Mouse (Mus musculus) hindbrain, embryonic 13.5 days (tissue): Measurements from ENCODE around the gene Zfp287. TPM values are rescaled to one million over a fixed set of nuclear protein-coding genes. Genes with fewer than 3 reads are reported as not detected.

ENCODE experiments used
- ATAC-seq: fragments of 200-750 bp; cut with Nextera tagmentation; 2 replicates; pipeline ENCODE4 v1.8.0; 2017; ENCODE audit warnings: moderate TSS enrichment; ENCODE audit not compliant: low FRiP score
- H3K27ac ChIP-seq: fragments of 300-500 bp; sonication (generic); 2 replicates; pipeline ENCODE4 v1.5.1; 2015; ENCODE audit warnings: inconsistent platforms, mild to moderate bottlenecking, moderate library complexity
- H3K27me3 ChIP-seq: fragments of 300-500 bp; sonication (generic); 2 replicates; pipeline ENCODE4 v1.6.1; 2015; ENCODE audit warnings: mild to moderate bottlenecking, inconsistent platforms
- H3K36me3 ChIP-seq: fragments of 300-500 bp; sonication (generic); 2 replicates; pipeline ENCODE4 v1.6.1; 2015; ENCODE audit warnings: mild to moderate bottlenecking, inconsistent platforms
- H3K4me1 ChIP-seq: fragments of 300-500 bp; sonication (generic); replicated peaks from 2 replicates; pipeline ENCODE4 v1.6.1; 2015; ENCODE audit warnings: inconsistent platforms
- H3K4me2 ChIP-seq: fragments of 300-500 bp; sonication (generic); 2 replicates; pipeline ENCODE4 v1.6.1; 2015; ENCODE audit warnings: inconsistent platforms, mild to moderate bottlenecking, moderate library complexity
- H3K4me3 ChIP-seq: fragments of 300-500 bp; sonication (generic); 2 replicates; pipeline ENCODE4 v1.5.1; 2015; ENCODE audit warnings: mild to moderate bottlenecking, inconsistent platforms
- H3K9ac ChIP-seq: fragments of 300-500 bp; sonication (generic); 2 replicates; pipeline ENCODE4 v1.6.1; 2015; ENCODE audit warnings: mild to moderate bottlenecking, inconsistent platforms
- H3K9me3 ChIP-seq: fragments of 300-500 bp; sonication (generic); 2 replicates; pipeline ENCODE4 v1.6.1; 2016; ENCODE audit warnings: inconsistent platforms
- WGBS: fragments of 180-500 bp; shearing (Covaris S2); methylation state at CpG from one replicate; pipeline ENCODE4 v1.1.7; 2015; 5-methylcytosine and 5-hydroxymethylcytosine counted together
- polyA plus RNA-seq: library from polyadenylated mRNA; unstranded; fragments of >200 nt; fragmentation: Nextera tagmentation; extraction: Ambion mirVana; gene quantifications from 2 replicates; pipeline ENCODE4 v1.2.1, GENCODE M21; 2015

The Zfp287 gene
- polyA plus RNA-seq, 1 experiment from 2014 or later, result 21.3 TPM

DNA sequence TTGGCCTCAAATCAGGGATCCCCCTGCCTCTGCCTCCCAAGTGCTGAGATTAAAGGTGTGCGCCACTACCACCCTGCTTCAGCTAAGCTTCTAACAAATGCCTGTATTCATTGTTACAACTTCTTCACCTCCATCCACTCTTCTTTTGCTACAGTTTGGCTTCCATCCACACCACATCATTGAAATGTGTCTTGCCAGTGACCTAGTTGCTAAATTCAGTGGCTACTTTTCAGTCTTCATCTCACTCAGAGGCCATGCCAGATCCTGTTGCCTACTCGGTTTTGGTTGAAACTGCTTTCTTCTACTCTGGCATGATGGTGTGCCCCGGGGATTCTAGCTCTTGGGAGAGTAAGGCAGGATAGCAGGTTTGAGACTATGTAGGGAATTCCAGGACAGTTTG is 80.1 kb downstream of the Zfp287 start:
- H3K36me3 ChIP-seq, result no peaks in the 10 kb centered on the region
- no peak overlapping the region for H3K4me2 ChIP-seq
- H3K9ac ChIP-seq, result no peak overlapping the region
- 96% methylated on average over 3 of the region's 3 CpGs for WGBS
- H3K27ac ChIP-seq, result no peak overlapping the region
- H3K4me3 ChIP-seq, result no peak overlapping the region
- no peaks in the 10 kb centered on the region for H3K27me3 ChIP-seq
- H3K9me3 ChIP-seq, result no peaks in the 10 kb centered on the region
- peaks cover 33% of the 10 kb centered on the region for H3K4me1 ChIP-seq
- no peak for ATAC-seq

Other genes with a start within 250 kb of the Zfp287 start
- 49.4 and 55.5 TPM in 2 replicates for gene Cenpv, start 192.6 kb downstream of the Zfp287 start, polyA plus RNA-seq
- 4,618 and 4,725 TPM in 2 replicates for gene Ubb, start 180.7 kb downstream of the Zfp287 start, polyA plus RNA-seq
- 21.5 and 21.7 TPM in 2 replicates for gene Trpv2, start 157.4 kb downstream of the Zfp287 start, polyA plus RNA-seq
- 10.0 and 10.4 TPM in 2 replicates for gene Lrrc75a, start 83.4 kb downstream of the Zfp287 start, polyA plus RNA-seq
- 22.8 and 24.9 TPM in 2 replicates for gene Mmgt2, start 83.2 kb downstream of the Zfp287 start, polyA plus RNA-seq
- not detected in 2 replicates for gene Gm10428, start 21.2 kb upstream of the Zfp287 start, polyA plus RNA-seq
- 29.0 and 32.8 TPM in 2 replicates for gene Zfp286, start 57.6 kb upstream of the Zfp287 start, polyA plus RNA-seq
- 6.8 and 7.9 TPM in 2 replicates for gene Trim16, start 88.3 kb upstream of the Zfp287 start, polyA plus RNA-seq
- gene Fbxw10, start 115.2 kb upstream of the Zfp287 start, polyA plus RNA-seq, result 0.34 and 0.40 TPM in 2 replicates
- gene Tvp23b, start 147.6 kb upstream of the Zfp287 start, polyA plus RNA-seq, result 56.7 and 58.6 TPM in 2 replicates
- gene Cdrt4, start 219.3 kb upstream of the Zfp287 start, polyA plus RNA-seq, result 0.32 TPM in 1 of 2 replicates, not detected in the other